8 mouse cellular contexts compared by ENCODE assay signal in the genomic region with DNA sequence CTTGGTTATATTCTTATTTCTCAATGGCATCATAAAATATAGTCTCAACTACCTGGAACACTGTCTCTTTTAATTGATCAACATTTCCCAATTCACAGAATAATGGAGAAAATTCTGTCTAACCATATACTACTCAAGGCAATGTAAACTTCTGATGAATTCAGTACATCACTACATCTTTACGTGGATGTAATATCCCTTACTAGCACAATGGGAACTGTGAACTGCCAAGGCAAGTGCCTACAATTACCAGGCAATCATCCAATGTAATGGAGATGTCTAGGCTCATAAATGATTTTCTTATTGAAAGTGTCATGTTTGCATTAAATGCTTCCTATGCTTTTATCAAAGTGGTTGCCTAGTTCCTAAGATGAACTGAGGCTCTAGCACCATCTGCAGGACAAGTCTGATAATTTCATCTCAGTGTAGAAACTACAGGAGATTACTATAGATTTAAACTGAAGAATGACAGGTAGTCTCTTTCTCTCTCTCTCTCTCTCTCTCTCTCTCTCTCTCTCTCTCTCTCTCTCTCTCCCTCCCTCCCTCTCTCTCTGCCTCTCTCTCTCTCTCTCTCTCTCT.
DNase-seq lines count a peak whose midpoint lies in the region; ATAC-seq and TF ChIP-seq lines count a peak whose summit lies in the region.

No protein-coding gene starts in this region.

- 62% methylated on average over 1 of the region's 1 CpGs for WGBS in embryonic facial prominence, embryonic 11.5 days
- WGBS in kidney, postnatal 0 days: 94% methylated on average over 1 of the region's 1 CpGs

- no peak overlapping the region for H3K4me2 ChIP-seq in embryonic facial prominence, embryonic 11.5 days (ENCODE audit: low read depth, low read length)
- no peak overlapping the region for H3K4me2 ChIP-seq in kidney, postnatal 0 days (ENCODE audit: low read length)

- peak; percentile 76 for ATAC-seq in activated CD4-positive, CD25-positive, alpha-beta regulatory T cell, adult 4 months
- ATAC-seq in embryonic facial prominence, embryonic 11.5 days (replicated peaks; ENCODE audit: insufficient number of reproducible peaks, low FRiP score, low TSS enrichment, low read depth): no peak
- ATAC-seq in kidney, postnatal 0 days (replicated peaks; ENCODE audit: low FRiP score, low read depth): no peak
- ATAC-seq in megakaryocyte progenitor cell, adult 5-6 weeks (replicated peaks; ENCODE audit: poor library complexity): peak; percentile 87

- no peaks in the 10 kb centered on the region for H3K9me3 ChIP-seq in embryonic facial prominence, embryonic 11.5 days (replicated peaks; ENCODE audit: control insufficient read depth, low read length)
- no peaks in the 10 kb centered on the region for H3K9me3 ChIP-seq in kidney, postnatal 0 days (replicated peaks; ENCODE audit: low read length)

- H3K36me3 ChIP-seq in embryonic facial prominence, embryonic 11.5 days (replicated peaks; ENCODE audit: control insufficient read depth, insufficient read depth, low read depth, low read length): no peaks in the 10 kb centered on the region
- H3K36me3 ChIP-seq in kidney, postnatal 0 days (ENCODE audit: insufficient read depth, low read length): no peaks in the 10 kb centered on the region

- no peak overlapping the region for H3K4me3 ChIP-seq in embryonic facial prominence, embryonic 11.5 days (ENCODE audit: low read depth, low read length)
- H3K4me3 ChIP-seq in kidney, postnatal 0 days (replicated peaks; ENCODE audit: low read depth, low read length): no peak overlapping the region

- no peaks in the 10 kb centered on the region for H3K4me1 ChIP-seq in embryonic facial prominence, embryonic 11.5 days (ENCODE audit: control insufficient read depth, insufficient read depth, low read length)
- no peaks in the 10 kb centered on the region for H3K4me1 ChIP-seq in kidney, postnatal 0 days (replicated peaks; ENCODE audit: insufficient read depth, low read length)

- TF ChIP-seq CTCF in kidney, postnatal 0 days (IDR thresholded peaks at IDR 0.05; ENCODE audit: low read depth): peak; percentile 80

- DNase-seq in gastrocnemius, adult 18-20 months (ENCODE audit: low spot score): peak; percentile 1
- no peak for DNase-seq in gastrocnemius, postnatal 25 days
- DNase-seq in 3T3-L1 (ENCODE audit: low read depth, low spot score): peak; percentile 82
- DNase-seq in embryonic facial prominence, embryonic 11.5 days (ENCODE audit: low spot score): peak; percentile 80
- peak; percentile 62 for DNase-seq in kidney, postnatal 0 days (ENCODE audit: low spot score)
- DNase-seq in thymus, postnatal 14 days: peak; percentile 23

- H3K9ac ChIP-seq in embryonic facial prominence, embryonic 11.5 days (replicated peaks; ENCODE audit: low read length): no peak overlapping the region
- no peak overlapping the region for H3K9ac ChIP-seq in kidney, postnatal 0 days (ENCODE audit: low read depth, low read length)

- H3K27me3 ChIP-seq in embryonic facial prominence, embryonic 11.5 days (ENCODE audit: control insufficient read depth, insufficient read depth, low read length): no peaks in the 10 kb centered on the region
- H3K27me3 ChIP-seq in kidney, postnatal 0 days (ENCODE audit: insufficient read depth, low read length): no peaks in the 10 kb centered on the region

- H3K27ac ChIP-seq in embryonic facial prominence, embryonic 11.5 days (replicated peaks; ENCODE audit: low read depth, low read length): no peak overlapping the region
- H3K27ac ChIP-seq in kidney, postnatal 0 days: no peak overlapping the region

Comparison
In these comparisons a context has a peak if more than half of its experiments do, and no peak if none do; other contexts are left out.
1. ATAC-seq: peak in activated CD4-positive, CD25-positive, alpha-beta regulatory T cell, adult 4 months (single experiment) and megakaryocyte progenitor cell, adult 5-6 weeks (single experiment); none in embryonic facial prominence, embryonic 11.5 days (single experiment) and kidney, postnatal 0 days (single experiment).